Mouse (Mus musculus): ENCODE results near the gene RPS10-NUDT3. TPM values are rescaled to one million over a fixed set of nuclear protein-coding genes. Genes with fewer than 3 reads are reported as not detected.
A peak's percentile ranks its signal among the peaks of the same experiment; 100 is the strongest.

The RPS10-NUDT3 gene
- polyA plus RNA-seq, 1 experiment: not detected

- Histone ChIP-seq H3K4me1 (ENCODE audit: control insufficient read depth) (peaks cover 61% of the 10 kb centered on the region), H3K27me3 (ENCODE audit: control insufficient read depth) (no peaks in the 10 kb centered on the region), H3K4me3 (replicated peaks) (no peak overlapping the region), H3K36me3 (ENCODE audit: control insufficient read depth) (peaks cover 57% of the 10 kb centered on the region), H3K9me3 (ENCODE audit: control insufficient read depth, low read length) (no peaks in the 10 kb centered on the region)
- no peak for TF ChIP-seq TAL1 (IDR thresholded peaks at IDR 0.05; ENCODE audit: low read length)
- TF ChIP-seq GATA1 (IDR thresholded peaks at IDR 0.05; ENCODE audit: low read length): no peak
Observed at GRCm38 (mm10) chr17:27629249-27630020, 5.6 kb downstream of the RPS10-NUDT3 start.

GRCm38 (mm10) chr17:27628376-27628775, 6.6 kb downstream of the RPS10-NUDT3 start:
- Histone ChIP-seq H3K9me3 (ENCODE audit: control insufficient read depth, low read length) (no peaks in the 10 kb centered on the region), H3K36me3 (ENCODE audit: control insufficient read depth) (peaks cover 47% of the 10 kb centered on the region), H3K4me1 (ENCODE audit: control insufficient read depth) (peaks cover 60% of the 10 kb centered on the region), H3K4me3 (replicated peaks) (no peak overlapping the region), H3K27me3 (ENCODE audit: control insufficient read depth) (no peaks in the 10 kb centered on the region)
- TF ChIP-seq TAL1 (IDR thresholded peaks at IDR 0.05; ENCODE audit: low read length): no peak

- Histone ChIP-seq H3K4me1 (ENCODE audit: control insufficient read depth) (peaks cover 52% of the 10 kb centered on the region), H3K27me3 (ENCODE audit: control insufficient read depth) (no peaks in the 10 kb centered on the region), H3K36me3 (ENCODE audit: control insufficient read depth) (peaks cover 37% of the 10 kb centered on the region), H3K4me3 (replicated peaks) (no peak overlapping the region), H3K9me3 (ENCODE audit: control insufficient read depth, low read length) (no peaks in the 10 kb centered on the region)
- TF ChIP-seq TAL1 (IDR thresholded peaks at IDR 0.05; ENCODE audit: low read length): no peak
- no peak for TF ChIP-seq GATA1 (IDR thresholded peaks at IDR 0.05; ENCODE audit: low read length)
Observed at GRCm38 (mm10) chr17:27627451-27627850, 7.6 kb downstream of the RPS10-NUDT3 start.

GRCm38 (mm10) chr17:27626681-27627080, 8.3 kb downstream of the RPS10-NUDT3 start:
- Histone ChIP-seq H3K9me3 (ENCODE audit: control insufficient read depth, low read length) (no peaks in the 10 kb centered on the region), H3K36me3 (ENCODE audit: control insufficient read depth) (peaks cover 30% of the 10 kb centered on the region), H3K4me3 (replicated peaks) (no peak overlapping the region), H3K4me1 (ENCODE audit: control insufficient read depth) (peaks cover 52% of the 10 kb centered on the region), H3K27me3 (ENCODE audit: control insufficient read depth) (no peaks in the 10 kb centered on the region)
- no peak for TF ChIP-seq GATA1 (IDR thresholded peaks at IDR 0.05; ENCODE audit: low read length)
- no peak for TF ChIP-seq TAL1 (IDR thresholded peaks at IDR 0.05; ENCODE audit: low read length)

GRCm38 (mm10) chr17:27625455-27626251, 9.4 kb downstream of the RPS10-NUDT3 start:
- Histone ChIP-seq H3K27me3 (ENCODE audit: control insufficient read depth) (no peaks in the 10 kb centered on the region), H3K4me1 (ENCODE audit: control insufficient read depth) (peaks cover 53% of the 10 kb centered on the region), H3K36me3 (ENCODE audit: control insufficient read depth) (peaks cover 20% of the 10 kb centered on the region), H3K9me3 (ENCODE audit: control insufficient read depth, low read length) (no peaks in the 10 kb centered on the region), H3K4me3 (replicated peaks) (no peak overlapping the region)
- TF ChIP-seq TAL1 (IDR thresholded peaks at IDR 0.05; ENCODE audit: low read length) (no peak), GATA1 (IDR thresholded peaks at IDR 0.05; ENCODE audit: low read length) (no peak)

- peaks cover 59% of the 10 kb centered on the region for H3K4me1 ChIP-seq (ENCODE audit: control insufficient read depth)
- no peaks in the 10 kb centered on the region for H3K27me3 ChIP-seq (ENCODE audit: control insufficient read depth)
- peaks cover 8% of the 10 kb centered on the region for H3K36me3 ChIP-seq (ENCODE audit: control insufficient read depth)
- TF ChIP-seq GATA1 (IDR thresholded peaks at IDR 0.05; ENCODE audit: low read length) (no peak), TAL1 (IDR thresholded peaks at IDR 0.05; ENCODE audit: low read length) (no peak)
- H3K9me3 ChIP-seq (ENCODE audit: control insufficient read depth, low read length): no peaks in the 10 kb centered on the region
- H3K4me3 ChIP-seq (replicated peaks): peak within 1 kb of the TSS; percentile 94
Observed at GRCm38 (mm10) chr17:27623360-27624326, 11.4 kb downstream of the RPS10-NUDT3 start, which contains the start of gene Nudt3. TSS of gene Nudt3 (minus strand) at chr17:27623495.

GRCm38 (mm10) chr17:27622611-27623359, 12.2 kb downstream of the RPS10-NUDT3 start:
- Histone ChIP-seq H3K4me3 (replicated peaks) (peak overlapping the region; percentile 94), H3K36me3 (ENCODE audit: control insufficient read depth) (peaks cover 11% of the 10 kb centered on the region), H3K27me3 (ENCODE audit: control insufficient read depth) (no peaks in the 10 kb centered on the region), H3K9me3 (ENCODE audit: control insufficient read depth, low read length) (peaks cover 3% of the 10 kb centered on the region; the same call in 1 of the 2 replicates), H3K4me1 (ENCODE audit: control insufficient read depth) (peaks cover 61% of the 10 kb centered on the region)
- TF ChIP-seq TAL1 (IDR thresholded peaks at IDR 0.05; ENCODE audit: low read length): no peak
- TF ChIP-seq GATA1 (IDR thresholded peaks at IDR 0.05; ENCODE audit: low read length): no peak

Measured in erythroblast, embryonic 14.5 days (primary cell).